Mouse (Mus musculus) forebrain, embryonic 16.5 days (tissue): ENCODE measurements at regions not wholly inside any gene's neighbourhood (a gene's known extent, or its start where the extent isn't known, plus 50 kb on each side); places are given as distances from the start of the nearest gene placed in this dataset.

Experiments used
- ATAC-seq: fragments of 200-750 bp; cut with Nextera tagmentation; 2 replicates; pipeline ENCODE4 v1.8.0; 2017; ENCODE audit warnings: mild to moderate bottlenecking, moderate library complexity
- H3K27ac ChIP-seq: fragments of 300-500 bp; sonication (generic); 2 replicates; pipeline ENCODE4 v1.5.1; 2014; ENCODE audit warnings: low read length, control low read depth
- H3K27me3 ChIP-seq: fragments of 300-500 bp; sonication (generic); replicated peaks from 2 replicates; pipeline ENCODE4 v1.6.1; 2014; ENCODE audit warnings: low read length; ENCODE audit not compliant: control insufficient read depth, insufficient read depth
- H3K36me3 ChIP-seq: fragments of 300-500 bp; sonication (generic); 2 replicates; pipeline ENCODE4 v1.6.1; 2014; ENCODE audit not compliant: control insufficient read depth, insufficient read depth
- H3K4me1 ChIP-seq: fragments of 300-500 bp; sonication (generic); replicated peaks from 2 replicates; pipeline ENCODE4 v1.6.1; 2014; ENCODE audit warnings: low read length; ENCODE audit not compliant: control insufficient read depth, insufficient read depth
- H3K4me2 ChIP-seq: fragments of 300-500 bp; sonication (generic); 2 replicates; pipeline ENCODE4 v1.6.1; 2014; ENCODE audit warnings: mild to moderate bottlenecking, low read length, control low read depth
- H3K4me3 ChIP-seq: fragments of 300-500 bp; sonication (generic); replicated peaks from 2 replicates; pipeline ENCODE4 v1.5.1; 2014; ENCODE audit warnings: mild to moderate bottlenecking, low read length, control low read depth
- H3K9ac ChIP-seq: fragments of 300-500 bp; sonication (generic); replicated peaks from 2 replicates; pipeline ENCODE4 v1.6.1; 2014; ENCODE audit warnings: low read depth, low read length, control low read depth
- H3K9me3 ChIP-seq: fragments of 300-500 bp; sonication (generic); 2 replicates; pipeline ENCODE4 v1.6.1; 2016; ENCODE audit warnings: low read length; ENCODE audit not compliant: control insufficient read depth
- WGBS: fragments of 180-500 bp; shearing (Covaris S2); extraction: QIAGEN DNeasy Blood & Tissue Kit; methylation state at CpG from one replicate; pipeline ENCODE4 v1.1.7; 2014; 5-methylcytosine and 5-hydroxymethylcytosine counted together

DNA sequence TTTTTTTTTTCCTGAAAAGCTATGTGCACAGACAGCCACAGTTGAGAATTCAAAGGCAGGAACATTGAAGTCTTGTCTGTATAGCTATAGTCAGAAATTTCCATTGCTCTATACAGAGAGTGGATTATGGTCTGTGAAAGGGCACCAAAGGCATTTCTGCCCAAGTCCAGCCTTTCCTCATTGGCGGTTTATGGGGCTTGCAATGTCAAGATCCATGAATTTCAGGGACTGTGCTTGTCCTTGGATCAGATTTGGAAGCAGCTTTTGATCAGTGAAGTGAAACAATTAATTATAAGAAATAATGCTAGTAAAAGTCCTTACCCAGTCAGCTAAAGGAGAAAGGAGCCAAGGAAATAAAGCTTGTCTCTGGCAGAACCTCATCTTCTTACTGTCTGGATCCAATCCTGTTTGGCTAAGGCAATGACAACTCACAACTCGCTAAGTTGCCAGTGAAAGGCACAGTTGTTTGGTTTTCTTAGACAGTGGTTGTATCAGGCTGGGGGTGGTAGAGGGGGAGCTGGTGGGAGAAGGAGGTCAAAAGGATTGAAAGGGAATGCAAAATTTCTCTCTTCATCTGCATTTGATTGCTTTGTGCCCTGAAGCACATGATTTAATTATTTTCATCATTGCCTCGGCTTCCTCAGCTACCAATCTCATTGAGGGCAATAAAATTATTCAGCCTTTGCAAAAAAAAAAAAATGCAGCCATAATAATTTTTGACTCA, 574.4 kb upstream of the Lcorl start:
- ATAC-seq, result no peak
- 38% methylated on average over 3 of the region's 3 CpGs for WGBS
- Histone ChIP-seq H3K4me2 (no peak overlapping the region), H3K27ac (no peak overlapping the region), H3K36me3 (no peaks in the 10 kb centered on the region), H3K4me1 (no peaks in the 10 kb centered on the region), H3K27me3 (no peaks in the 10 kb centered on the region), H3K9ac (no peak overlapping the region), H3K9me3 (no peaks in the 10 kb centered on the region), H3K4me3 (no peak overlapping the region)

DNA sequence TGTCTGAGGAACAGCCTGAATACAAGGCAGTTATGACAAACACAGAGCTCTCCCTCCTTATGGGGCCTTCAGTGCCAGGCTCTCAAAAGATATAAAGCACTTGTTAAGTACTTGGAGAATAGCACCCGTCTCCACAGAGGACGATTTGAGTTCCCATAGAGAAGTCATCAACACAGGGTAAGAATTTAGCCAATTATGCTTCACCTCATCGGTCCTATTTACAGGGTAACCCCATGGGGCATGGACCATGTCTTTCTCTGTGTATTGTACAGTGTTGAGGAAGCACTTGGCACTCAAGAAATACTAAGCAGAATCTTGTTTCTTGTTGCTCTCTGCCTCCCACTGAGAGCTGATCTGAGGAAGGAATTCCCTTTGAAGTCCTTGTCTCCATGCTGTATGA, 565.3 kb upstream of the Lcorl start:
- no peak overlapping the region for H3K4me2 ChIP-seq
- 34% methylated on average over 3 of the region's 3 CpGs for WGBS
- H3K27ac ChIP-seq, result no peak overlapping the region
- ATAC-seq, result no peak
- no peak overlapping the region for H3K9ac ChIP-seq
- H3K4me3 ChIP-seq, result no peak overlapping the region
- no peaks in the 10 kb centered on the region for H3K27me3 ChIP-seq
- H3K4me1 ChIP-seq, result no peaks in the 10 kb centered on the region
- H3K36me3 ChIP-seq, result no peaks in the 10 kb centered on the region
- H3K9me3 ChIP-seq, result no peaks in the 10 kb centered on the region

DNA sequence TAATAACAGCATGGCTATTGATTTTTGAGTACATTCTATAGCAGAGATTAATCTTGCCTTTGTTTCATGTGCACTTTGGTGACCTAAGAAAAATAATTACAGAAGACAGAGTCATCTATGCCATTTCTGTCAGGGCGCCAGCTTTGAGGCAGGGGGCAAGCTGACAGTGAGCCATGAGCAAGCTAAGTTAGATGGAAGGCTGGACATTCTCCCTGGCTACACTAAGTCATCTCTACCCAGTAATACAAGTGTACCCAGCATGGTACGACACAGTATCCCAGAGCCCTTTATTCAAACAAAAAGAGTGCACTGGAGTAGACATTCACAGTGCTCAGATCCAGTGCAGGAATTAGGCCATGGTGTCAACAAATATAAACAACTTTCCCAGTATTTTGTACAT, 549.6 kb upstream of the Lcorl start:
- no peaks in the 10 kb centered on the region for H3K27me3 ChIP-seq
- 74% methylated on average over 2 of the region's 2 CpGs for WGBS
- no peak overlapping the region for H3K4me2 ChIP-seq
- no peaks in the 10 kb centered on the region for H3K4me1 ChIP-seq
- no peak overlapping the region for H3K4me3 ChIP-seq
- no peak overlapping the region for H3K9ac ChIP-seq
- H3K9me3 ChIP-seq, result no peaks in the 10 kb centered on the region
- no peaks in the 10 kb centered on the region for H3K36me3 ChIP-seq
- no peak overlapping the region for H3K27ac ChIP-seq
- ATAC-seq, result no peak

DNA sequence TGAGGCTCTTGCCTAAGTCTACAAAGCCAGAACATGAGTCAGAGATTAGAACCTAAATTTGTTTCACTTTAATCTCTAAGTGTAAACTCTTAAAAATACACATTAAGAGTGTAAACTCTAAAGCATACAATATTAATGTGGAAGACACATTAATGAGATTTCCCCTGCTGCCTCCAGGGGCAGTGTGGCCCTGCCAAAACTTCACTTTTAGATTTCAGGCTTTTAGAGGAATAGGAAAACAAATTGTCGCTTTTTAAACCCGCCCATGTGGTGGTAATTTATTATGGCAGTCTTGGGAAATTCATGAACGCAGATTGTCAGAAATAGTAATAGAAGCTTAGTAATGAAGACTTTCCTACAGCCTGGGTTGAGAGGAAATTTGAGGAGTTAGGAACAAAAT, 549.0 kb upstream of the Lcorl start:
- no peak overlapping the region for H3K4me2 ChIP-seq
- no peaks in the 10 kb centered on the region for H3K27me3 ChIP-seq
- no peak overlapping the region for H3K4me3 ChIP-seq
- H3K27ac ChIP-seq, result no peak overlapping the region
- H3K4me1 ChIP-seq, result no peaks in the 10 kb centered on the region
- H3K36me3 ChIP-seq, result no peaks in the 10 kb centered on the region
- 33% methylated on average over 3 of the region's 3 CpGs for whole genome bisulfite sequencing
- H3K9me3 ChIP-seq, result no peaks in the 10 kb centered on the region
- no peak for ATAC-seq
- no peak overlapping the region for H3K9ac ChIP-seq

DNA sequence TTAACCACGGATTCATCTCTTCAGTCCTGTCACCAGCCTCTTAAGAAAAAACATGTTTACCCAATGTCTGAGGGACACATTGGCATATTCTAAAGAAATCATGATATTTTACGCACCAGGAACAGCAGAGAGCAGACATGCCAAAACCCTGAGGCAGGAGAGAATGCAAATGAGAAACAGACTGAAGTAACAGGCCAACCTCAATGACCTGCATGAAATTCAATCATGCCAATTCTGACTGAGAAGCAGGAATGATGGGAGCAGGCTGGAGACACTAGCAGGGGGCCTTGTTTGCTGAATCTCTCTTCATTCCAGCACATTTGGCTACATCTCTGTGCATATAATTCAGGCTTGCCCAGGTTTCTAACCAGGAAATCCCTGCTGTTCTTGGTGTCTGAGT, 529.2 kb upstream of the Lcorl start:
- no peaks in the 10 kb centered on the region for H3K36me3 ChIP-seq
- no peaks in the 10 kb centered on the region for H3K9me3 ChIP-seq
- H3K4me2 ChIP-seq, result no peak overlapping the region
- no peak for ATAC-seq
- 54% methylated on average over 2 of the region's 2 CpGs for WGBS
- H3K27me3 ChIP-seq, result no peaks in the 10 kb centered on the region
- no peak overlapping the region for H3K4me3 ChIP-seq
- no peak overlapping the region for H3K27ac ChIP-seq
- H3K9ac ChIP-seq, result no peak overlapping the region
- H3K4me1 ChIP-seq, result 0 out of 2 replicates have a peak, but pooled peaks cover 4% of the 10 kb centered on the region

DNA sequence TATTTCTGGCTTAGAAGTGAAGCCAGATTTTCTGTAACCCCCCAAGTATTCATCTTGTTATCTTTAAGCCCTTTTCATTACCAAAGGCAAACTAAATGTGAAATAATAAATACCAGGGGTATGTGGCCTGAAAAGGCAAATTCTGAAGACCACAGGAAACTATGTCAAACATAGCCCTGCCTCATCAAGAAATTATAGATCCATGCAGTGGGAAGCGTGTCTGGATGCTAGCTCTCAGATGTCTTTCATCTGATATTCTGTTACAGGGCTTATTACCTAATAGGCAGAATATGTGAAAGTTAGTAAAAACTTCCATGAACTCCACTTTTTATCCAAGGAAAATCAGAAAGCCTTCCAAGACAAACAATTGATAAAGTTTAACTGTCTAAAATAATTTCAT, 509.9 kb upstream of the Lcorl start:
- 94% methylated on average over 1 of the region's 1 CpGs for WGBS
- Histone ChIP-seq H3K36me3 (no peaks in the 10 kb centered on the region), H3K9ac (no peak overlapping the region), H3K4me1 (no peaks in the 10 kb centered on the region), H3K4me2 (no peak overlapping the region), H3K9me3 (no peaks in the 10 kb centered on the region), H3K27ac (no peak overlapping the region), H3K27me3 (no peaks in the 10 kb centered on the region), H3K4me3 (no peak overlapping the region)
- ATAC-seq, result no peak

DNA sequence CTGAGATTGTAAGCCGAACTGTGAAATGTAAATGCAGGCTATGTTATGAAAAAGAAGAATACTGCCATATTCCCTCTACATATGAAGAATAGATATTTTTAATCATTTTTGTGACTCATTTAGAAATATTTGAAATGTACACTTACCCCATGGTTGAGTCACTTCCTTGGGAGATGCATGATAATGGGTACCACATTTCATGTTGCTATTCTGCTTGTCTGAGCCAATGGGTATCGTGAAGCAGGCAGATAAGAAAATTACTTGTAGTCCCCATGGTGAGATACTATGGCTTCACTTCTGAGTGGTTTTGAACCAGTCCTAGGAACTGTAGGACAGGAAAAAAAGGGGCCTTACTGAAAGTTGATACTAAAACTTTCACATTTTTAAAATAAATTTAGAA, 506.2 kb upstream of the Lcorl start:
- H3K36me3 ChIP-seq, result no peaks in the 10 kb centered on the region
- H3K4me3 ChIP-seq, result no peak overlapping the region
- H3K4me2 ChIP-seq, result no peak overlapping the region
- ATAC-seq, result no peak
- H3K27ac ChIP-seq, result no peak overlapping the region
- H3K9me3 ChIP-seq, result no peaks in the 10 kb centered on the region
- no peaks in the 10 kb centered on the region for H3K27me3 ChIP-seq
- H3K4me1 ChIP-seq, result no peaks in the 10 kb centered on the region
- WGBS, result 95% methylated on average over 2 of the region's 2 CpGs
- H3K9ac ChIP-seq, result no peak overlapping the region

DNA sequence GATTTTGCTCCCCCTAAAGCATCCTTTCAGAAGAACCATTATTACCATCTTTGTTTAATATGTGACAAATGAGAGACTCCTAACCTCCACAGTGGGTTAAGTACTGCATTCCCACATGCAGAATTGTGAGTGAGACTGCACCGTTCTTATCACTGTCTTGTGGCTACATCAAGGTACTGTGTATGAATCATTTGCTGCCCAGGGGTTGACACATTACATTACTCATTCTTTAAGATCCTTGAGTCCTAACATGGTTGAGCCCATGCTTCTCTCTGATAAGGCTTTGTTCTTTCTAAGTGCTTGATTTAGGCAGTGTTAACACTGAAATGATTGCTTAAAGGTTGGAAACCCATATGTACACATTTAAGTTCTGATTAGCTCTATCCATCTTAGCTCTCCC, 504.2 kb upstream of the Lcorl start:
- no peak overlapping the region for H3K4me2 ChIP-seq
- ATAC-seq, result no peak
- H3K4me1 ChIP-seq, result no peaks in the 10 kb centered on the region
- H3K36me3 ChIP-seq, result no peaks in the 10 kb centered on the region
- no peak overlapping the region for H3K27ac ChIP-seq
- 89% methylated on average over 1 of the region's 1 CpGs for WGBS
- H3K9ac ChIP-seq, result no peak overlapping the region
- H3K9me3 ChIP-seq, result no peaks in the 10 kb centered on the region
- no peak overlapping the region for H3K4me3 ChIP-seq
- H3K27me3 ChIP-seq, result no peaks in the 10 kb centered on the region

DNA sequence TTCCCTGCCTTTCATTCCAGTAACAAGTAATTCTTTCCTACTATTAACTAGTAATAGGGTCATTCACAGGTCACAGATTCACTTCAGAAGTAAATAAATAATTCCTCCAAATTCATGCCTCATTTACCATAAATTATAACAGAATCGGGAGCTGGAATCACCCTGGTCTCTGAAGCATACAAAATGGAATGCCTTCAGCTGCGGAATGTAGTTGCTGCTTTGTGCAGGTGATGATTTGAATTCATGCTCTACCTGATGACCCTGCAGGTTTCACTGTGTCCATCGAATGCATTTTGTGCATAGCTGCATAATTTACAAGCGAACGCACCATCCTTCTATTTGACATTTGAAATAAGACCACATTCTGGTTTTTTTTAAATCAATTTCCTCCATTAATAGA, 491.0 kb upstream of the Lcorl start:
- no peaks in the 10 kb centered on the region for H3K9me3 ChIP-seq
- no peak for ATAC-seq
- H3K4me2 ChIP-seq, result no peak overlapping the region
- H3K36me3 ChIP-seq, result no peaks in the 10 kb centered on the region
- H3K4me1 ChIP-seq, result 0 out of 2 replicates have a peak, but pooled peaks cover 2% of the 10 kb centered on the region
- H3K4me3 ChIP-seq, result no peak overlapping the region
- H3K27me3 ChIP-seq, result no peaks in the 10 kb centered on the region
- 53% methylated on average over 5 of the region's 5 CpGs for WGBS
- no peak overlapping the region for H3K9ac ChIP-seq
- H3K27ac ChIP-seq, result no peak overlapping the region
